Mouse (Mus musculus): ENCODE measurements around the gene Oip5. TPM values are rescaled to one million over a fixed set of nuclear protein-coding genes. Genes with fewer than 3 reads are reported as not detected.

The Oip5 gene
- total and polyA plus RNA-seq, 3 experiments: 0.81 to 2.9 (median 1.6) TPM

DNA sequence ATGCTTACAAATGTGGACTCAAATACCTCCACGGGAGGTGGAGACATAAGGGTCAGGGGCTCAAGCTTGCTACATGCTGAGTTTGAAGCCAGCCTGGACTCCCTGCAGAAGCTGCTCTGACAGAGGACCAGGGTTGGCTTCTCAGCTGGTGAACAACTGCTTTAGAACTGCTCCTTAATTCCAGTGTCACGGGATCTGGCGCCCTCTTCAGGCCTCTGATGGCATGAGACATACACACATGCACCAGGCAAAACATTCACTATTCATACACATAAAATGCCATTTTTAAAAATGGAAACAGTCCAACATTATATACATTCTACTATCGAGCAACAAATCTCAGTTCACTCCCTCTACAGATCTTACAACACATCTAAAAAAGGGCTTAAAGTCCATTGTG, 30.9 kb downstream of the Oip5 start:
- peak; percentile 58 for DNase-seq

DNA sequence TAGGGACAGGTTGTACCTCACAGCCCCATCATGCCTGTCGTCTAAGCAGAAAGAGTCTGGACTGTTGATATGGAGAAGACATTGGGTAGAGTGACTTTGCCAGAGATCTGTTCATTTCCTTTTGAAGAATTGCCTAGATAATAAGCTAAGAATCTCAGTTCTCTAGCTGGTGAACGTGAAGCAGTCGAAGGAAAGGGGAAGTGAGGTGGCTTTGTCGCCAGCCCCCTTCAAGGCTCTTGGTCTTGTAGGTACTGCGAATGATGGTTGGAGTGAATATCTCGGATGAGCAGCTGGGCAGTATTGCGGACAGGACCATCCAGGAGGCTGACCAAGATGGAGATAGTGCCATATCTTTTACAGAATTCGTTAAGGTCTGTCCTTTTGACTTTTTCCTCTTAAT, 34.0 kb downstream of the Oip5 start:
- no peak for DNase-seq

DNA sequence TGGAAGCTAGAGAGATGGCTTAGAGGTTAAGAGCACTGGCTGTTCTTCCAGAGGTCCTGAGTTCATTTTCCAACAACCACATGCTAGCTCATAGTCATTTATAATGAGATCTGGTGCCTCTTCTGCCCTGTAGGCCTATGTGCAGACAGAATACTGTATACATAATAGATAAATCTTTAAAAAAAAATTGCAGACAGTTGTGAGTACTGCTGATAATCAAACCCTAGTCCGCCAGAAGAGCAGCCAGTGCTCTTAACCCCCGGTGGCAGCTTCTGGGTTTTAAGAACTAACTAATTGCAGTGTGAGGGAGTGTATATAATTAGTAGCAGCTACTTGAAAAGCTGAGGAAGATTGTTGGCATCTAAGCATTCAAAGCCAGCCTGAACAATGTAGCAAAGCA, 34.8 kb downstream of the Oip5 start:
- no peak for DNase-seq

DNA sequence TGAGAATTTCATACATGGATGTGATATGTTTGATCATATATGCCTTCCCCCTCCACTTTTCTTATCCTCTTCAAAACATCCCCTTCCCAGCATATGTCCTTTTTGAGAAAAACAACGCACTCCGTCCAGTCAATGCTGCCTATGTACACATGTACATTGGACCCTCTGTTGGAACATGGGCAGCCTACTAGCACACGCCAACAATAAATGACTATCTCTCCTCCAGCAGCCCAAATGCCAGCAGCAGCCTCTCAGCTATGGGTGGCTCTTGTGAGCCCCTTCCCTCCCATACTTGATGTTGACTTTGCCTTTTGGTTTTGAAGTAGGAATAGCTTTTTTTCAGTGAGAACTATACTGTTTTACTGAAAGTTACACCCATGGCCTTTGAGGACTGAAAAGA, 36.7 kb downstream of the Oip5 start:
- no peak for DNase-seq

DNA sequence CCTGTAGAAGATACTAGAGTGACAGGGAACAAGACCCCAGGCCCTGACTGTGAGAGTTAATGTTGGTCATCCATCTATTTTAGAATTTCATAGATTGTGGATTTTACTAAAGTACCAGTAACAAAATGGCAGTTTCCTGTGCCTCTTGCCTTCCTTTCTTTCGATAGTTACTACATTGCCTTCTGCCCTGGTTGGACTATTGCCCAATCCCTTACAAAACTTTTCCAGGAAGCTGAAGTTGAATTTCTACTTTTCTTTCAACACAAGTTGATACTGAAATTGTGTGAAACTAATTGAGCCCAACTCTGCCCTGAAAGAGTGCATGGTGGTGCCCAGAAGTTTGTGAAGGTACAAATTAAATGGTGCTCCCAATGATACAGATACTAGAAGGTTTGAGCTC, 45.8 kb downstream of the Oip5 start:
- DNase-seq: peak; percentile 25

DNA sequence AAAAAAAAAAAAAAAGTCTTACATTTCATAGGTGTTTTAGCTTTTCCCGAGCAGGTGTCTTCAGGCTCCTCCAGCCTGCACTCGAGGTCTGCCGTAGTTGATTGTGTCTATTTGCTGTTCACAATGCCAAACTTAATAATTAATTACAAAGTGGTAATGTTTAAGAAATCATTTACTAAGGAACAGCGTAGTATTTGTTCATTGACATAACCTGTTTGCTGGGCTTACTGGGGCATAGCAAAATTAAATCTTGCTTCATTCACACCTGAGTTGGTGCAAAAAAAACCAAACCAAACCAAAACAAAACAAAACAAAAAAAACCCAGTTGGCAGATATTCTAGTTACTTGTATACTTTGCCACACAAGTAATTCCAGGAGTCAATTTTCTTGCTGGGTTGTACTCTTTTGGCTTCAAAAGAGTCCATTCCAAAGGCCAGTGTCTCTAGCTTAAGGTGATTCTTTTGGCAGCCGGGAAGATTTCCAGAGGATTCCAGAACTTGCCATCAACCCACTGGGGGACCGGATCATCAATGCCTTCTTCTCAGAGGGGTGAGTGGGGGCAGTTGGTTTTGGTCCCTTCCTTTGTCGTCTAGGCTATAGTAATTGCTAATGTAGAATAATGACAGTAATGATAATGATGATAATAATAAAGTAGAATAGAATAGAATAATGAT, 52.0 kb downstream of the Oip5 start:
- DNase-seq: no peak

DNA sequence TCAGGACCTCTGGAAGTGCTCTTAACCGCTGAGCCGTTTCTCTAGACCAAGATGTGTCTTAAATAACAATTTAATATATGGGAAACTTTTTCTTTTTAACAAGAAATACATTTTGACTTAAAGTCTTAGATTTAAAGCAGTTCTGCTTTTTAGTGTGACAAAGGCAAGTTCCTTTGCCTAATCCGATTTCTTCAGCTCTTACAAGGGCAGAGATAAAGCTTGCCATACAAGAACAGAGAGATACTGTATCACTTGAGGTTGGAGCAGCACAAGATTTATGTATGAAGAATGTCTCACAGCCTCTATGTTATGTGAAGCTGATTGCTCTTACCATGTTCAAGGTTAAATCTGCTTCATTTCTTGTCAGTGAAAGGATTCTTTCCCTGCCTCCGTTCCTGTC, 53.0 kb downstream of the Oip5 start:
- no peak for DNase-seq

DNA sequence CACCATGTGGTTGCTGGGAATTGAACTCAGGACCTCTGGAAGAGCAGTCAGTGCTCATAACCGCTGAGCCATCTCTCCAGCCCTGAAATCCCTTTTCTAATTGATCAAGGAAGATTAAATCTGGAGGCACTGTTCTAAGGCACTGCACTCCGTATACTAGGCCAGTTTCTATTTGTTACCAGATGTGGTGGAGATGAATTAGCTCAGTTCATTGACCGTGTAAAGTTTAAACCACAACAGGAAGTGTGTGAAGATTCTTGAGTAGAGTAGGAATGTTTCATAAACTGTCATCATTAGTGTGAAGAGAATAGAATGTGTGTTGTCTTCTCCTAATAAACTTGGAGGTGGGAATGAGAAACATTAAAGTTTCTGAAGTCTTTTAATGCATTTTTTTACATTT, 56.5 kb downstream of the Oip5 start:
- DNase-seq: no peak

Other genes with a start within 250 kb of the Oip5 start
- 10 to 100 TPM; 15.9 to 22.6 TPM for gene Ino80, start 140.8 kb downstream of the Oip5 start, total RNA-seq (2021)
- 6.0 and 6.1 TPM in 2 replicates for gene Ino80, start 140.8 kb downstream of the Oip5 start, polyA plus RNA-seq (2012; rRNA removed)
- 1 to 10 TPM; 1.1 to 1.6 TPM for gene Exd1, start 70.8 kb downstream of the Oip5 start, total RNA-seq (2021)
- gene Exd1, start 70.8 kb downstream of the Oip5 start, polyA plus RNA-seq (2012; rRNA removed): 0.17 and 0.22 TPM in 2 replicates
- 100 to 1,000 TPM; 295 to 331 TPM for gene Chp1, start 70.8 kb downstream of the Oip5 start, total RNA-seq (2021)
- gene Chp1, start 70.8 kb downstream of the Oip5 start, polyA plus RNA-seq (2012; rRNA removed): 109 and 125 TPM in 2 replicates
- 1 to 10 TPM; 1.2 to 2.4 TPM for gene Nusap1, start 171 bp downstream of the Oip5 start, total RNA-seq (2021)
- 0.02 and 0.09 TPM in 2 replicates for gene Nusap1, start 171 bp downstream of the Oip5 start, polyA plus RNA-seq (2012; rRNA removed)
- 10 to 100 TPM; 38.8 to 45.9 TPM for gene Ndufaf1, start 44.4 kb upstream of the Oip5 start, total RNA-seq (2021)
- gene Ndufaf1, start 44.4 kb upstream of the Oip5 start, polyA plus RNA-seq (2012; rRNA removed): 1.2 and 1.6 TPM in 2 replicates
- gene Rtf1, start 56.6 kb upstream of the Oip5 start, total RNA-seq (2021): 10 to 100 TPM; 21.8 to 33.4 TPM
- gene Rtf1, start 56.6 kb upstream of the Oip5 start, polyA plus RNA-seq (2012; rRNA removed): 7.4 and 9.4 TPM in 2 replicates
- 1 to 10 TPM; 2.3 to 6.4 TPM for gene Itpka, start 123.9 kb upstream of the Oip5 start, total RNA-seq (2021)
- 3.1 and 6.8 TPM in 2 replicates for gene Itpka, start 123.9 kb upstream of the Oip5 start, polyA plus RNA-seq (2012; rRNA removed)
- gene Ltk, start 142.0 kb upstream of the Oip5 start, total RNA-seq (2021): under 1 TPM; 0.69 to 0.90 TPM
- gene Ltk, start 142.0 kb upstream of the Oip5 start, polyA plus RNA-seq (2012; rRNA removed): 1.9 and 2.3 TPM in 2 replicates
- gene Rpap1, start 169.1 kb upstream of the Oip5 start, total RNA-seq (2021): 10 to 100 TPM; 13.6 to 18.7 TPM
- 39.1 and 42.3 TPM in 2 replicates for gene Rpap1, start 169.1 kb upstream of the Oip5 start, polyA plus RNA-seq (2012; rRNA removed)
- 1 to 10 TPM; 3.9 to 5.7 TPM for gene Tyro3, start 179.3 kb upstream of the Oip5 start, total RNA-seq (2021)
- 4.1 and 5.5 TPM in 2 replicates for gene Tyro3, start 179.3 kb upstream of the Oip5 start, polyA plus RNA-seq (2012; rRNA removed)